Mouse (Mus musculus) inflammation-experienced regulatory T-cells, adult 6 months (primary cell): ENCODE data around the gene Syt6. TPM values are rescaled to one million over a fixed set of nuclear protein-coding genes. Genes with fewer than 3 reads are reported as not detected.

Experiments used
- ATAC-seq: one replicate; pipeline ENCODE4 v1.8.0; 2017
- polyA plus RNA-seq, 3 experiments: library from polyadenylated mRNA; unstranded; fragments of 100-300 nt; shearing (Covaris generic); gene quantifications; one replicate each; pipeline ENCODE4 v1.2.1; 2017

Gene Syt6
- polyA plus RNA-seq, 3 experiments from 2014 or later: not detected

GRCm38 (mm10) chr3:103649716-103650115, 74.7 kb downstream of the Syt6 start:
- ATAC-seq: no peak

DNA sequence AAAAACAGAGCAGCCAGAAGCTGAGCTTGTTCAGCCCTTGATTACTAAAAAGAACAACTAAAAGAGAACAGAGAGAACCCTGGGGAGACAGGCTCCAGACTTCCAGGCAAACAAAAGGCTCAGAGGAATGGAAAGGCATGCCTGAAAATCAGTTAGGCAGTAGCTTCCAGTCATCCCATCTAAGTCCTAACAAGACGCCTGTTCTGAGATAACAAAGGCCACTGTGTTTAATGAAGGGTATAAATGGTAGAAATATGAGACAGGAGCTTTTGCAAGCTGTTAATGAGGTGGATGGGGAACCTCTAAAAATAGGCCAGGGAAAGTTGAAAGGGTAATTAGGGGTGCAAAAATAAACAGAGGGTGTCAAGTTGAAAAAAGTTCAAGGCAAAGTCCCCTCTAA, 75.4 kb downstream of the Syt6 start:
- no peak for ATAC-seq

- ATAC-seq: no peak
These were observed 85.0 kb downstream of the Syt6 start for GRCm38 (mm10) chr3:103660012-103660411.

GRCm38 (mm10) chr3:103661714-103662113, 86.7 kb downstream of the Syt6 start:
- ATAC-seq: no peak

DNA sequence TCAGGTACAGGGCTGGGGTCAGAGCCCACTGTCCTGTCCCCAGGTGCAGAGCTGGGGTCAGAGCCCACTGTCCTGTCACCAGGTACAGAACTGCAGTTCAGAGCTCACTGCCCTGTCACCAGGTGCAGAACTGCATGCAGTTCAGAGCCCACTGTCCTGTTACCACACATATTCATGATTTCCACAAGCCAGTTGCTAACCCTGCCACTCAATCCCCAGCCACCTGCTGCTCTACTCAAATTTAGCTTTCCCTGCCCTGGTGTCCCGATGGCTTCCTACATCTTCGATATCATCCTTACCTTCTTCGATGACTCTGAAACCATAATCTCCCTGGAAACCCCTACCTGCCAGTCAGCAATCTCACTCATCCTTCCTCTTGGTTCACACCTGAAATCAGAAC, 88.4 kb downstream of the Syt6 start:
- ATAC-seq: no peak

- no peak for ATAC-seq
These were observed 97.1 kb downstream of the Syt6 start for GRCm38 (mm10) chr3:103672113-103672512.

DNA sequence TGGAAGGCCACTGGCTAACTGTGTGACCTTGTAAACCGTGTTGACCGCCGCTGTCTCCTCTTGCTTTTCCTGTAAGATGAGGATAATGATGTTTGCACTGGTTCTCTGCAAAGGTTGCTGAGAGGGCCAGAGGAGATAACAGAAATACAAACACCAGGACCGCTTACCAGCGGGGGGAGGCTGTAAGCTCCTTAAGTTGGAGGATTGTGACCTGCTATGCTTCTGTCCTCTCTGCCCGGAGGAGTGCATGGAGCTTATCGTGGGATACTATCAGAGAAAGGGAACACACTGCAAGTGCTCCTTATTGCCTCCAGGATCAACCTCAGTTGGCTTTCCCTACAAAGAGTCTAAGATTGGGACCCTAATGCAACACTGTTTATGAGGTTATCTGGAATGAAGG, 97.7 kb downstream of the Syt6 start:
- no peak for ATAC-seq

DNA sequence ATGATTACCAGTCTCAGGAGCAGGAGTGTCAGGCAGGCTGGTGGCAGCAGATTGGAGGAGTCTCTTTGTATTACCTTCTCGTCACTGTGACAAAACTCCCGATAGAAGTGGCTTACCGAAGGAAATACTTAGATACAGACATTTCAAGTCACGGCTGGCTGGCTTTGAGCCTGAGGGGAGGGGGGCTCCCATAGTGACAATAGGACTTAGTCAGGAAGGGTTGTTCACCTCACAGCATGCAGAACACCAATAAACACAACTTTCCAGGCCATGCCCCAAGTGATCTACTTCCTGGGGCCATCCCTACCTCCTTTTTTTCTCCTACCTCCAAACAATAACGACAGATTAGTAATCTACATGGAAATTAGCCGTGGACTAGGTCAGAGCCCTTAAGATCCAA, 103.8 kb downstream of the Syt6 start:
- no peak for ATAC-seq

DNA sequence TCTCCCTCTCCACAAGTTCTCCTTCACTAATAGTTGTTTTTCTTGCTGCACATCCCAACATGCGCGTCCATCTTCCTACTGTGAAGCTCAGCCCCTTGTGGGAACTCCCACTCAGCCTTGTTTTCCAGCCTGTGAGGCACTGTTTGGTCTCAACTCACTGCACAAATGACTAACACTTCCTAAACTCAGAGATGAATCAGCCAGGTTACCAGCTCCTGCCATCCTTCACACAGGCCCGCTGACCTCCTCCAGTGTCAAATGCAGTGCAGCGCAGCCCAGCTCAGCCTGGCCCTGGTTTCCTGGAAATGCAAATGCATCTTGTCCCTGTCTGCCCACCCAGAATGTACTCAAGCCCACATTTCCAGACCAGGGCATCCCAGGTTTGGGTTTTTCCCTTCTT, 107.4 kb downstream of the Syt6 start:
- ATAC-seq: no peak

DNA sequence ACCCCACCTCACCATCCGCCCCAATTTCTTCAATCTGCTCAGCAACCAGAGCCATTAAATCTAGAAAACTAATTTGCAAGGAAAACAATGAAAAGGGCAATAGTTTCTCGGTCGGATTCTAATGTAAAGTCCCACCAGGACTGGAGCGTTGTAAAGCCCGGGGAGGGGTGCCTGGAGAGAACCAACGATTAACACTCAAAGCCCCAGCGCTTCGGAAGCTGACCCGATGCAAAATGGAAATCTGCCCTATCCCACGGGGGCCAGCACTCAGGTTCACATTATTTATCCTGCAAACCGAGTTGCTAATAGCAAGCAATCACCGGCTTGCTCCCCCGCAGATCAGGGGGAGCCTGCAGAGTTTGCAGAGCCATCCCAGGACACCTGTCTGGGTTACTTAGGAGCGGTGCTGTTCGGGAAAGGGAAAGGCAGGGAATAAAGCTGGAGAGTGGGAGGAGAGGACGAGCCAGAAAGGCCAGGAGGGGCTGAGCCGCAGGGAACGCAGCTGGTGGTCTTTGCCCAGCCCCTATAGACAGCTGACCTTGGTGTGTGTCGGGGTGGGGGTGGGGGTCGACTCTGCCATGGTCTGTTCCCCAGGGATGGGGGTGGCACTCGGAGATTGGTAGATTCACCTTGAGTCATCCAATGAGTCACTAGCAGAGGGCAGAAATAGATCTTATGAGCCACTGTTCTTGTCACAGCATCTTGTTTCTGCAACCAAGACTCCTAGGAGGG, 108.4 kb downstream of the Syt6 start:
- ATAC-seq: no peak

DNA sequence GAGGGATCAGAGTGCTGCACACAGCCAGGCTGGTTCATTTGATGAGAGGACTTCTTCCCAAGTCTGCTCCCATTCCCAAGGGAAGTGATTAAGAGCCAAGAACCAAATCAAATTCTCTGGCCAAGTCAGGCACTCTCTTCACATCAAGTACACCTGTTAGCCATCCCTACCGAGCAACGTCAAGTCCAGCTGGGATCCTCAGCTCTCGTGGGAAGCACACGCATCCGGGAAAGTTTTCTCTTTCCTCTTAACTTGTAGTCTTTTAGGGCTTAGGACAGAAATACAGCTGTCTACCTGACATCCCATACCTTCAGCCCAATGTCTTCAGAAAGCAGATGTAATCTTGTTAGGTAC, 108.9 kb downstream of the Syt6 start:
- no peak for ATAC-seq

GRCm38 (mm10) chr3:103689043-103689442, 114.0 kb downstream of the Syt6 start:
- ATAC-seq: no peak

DNA sequence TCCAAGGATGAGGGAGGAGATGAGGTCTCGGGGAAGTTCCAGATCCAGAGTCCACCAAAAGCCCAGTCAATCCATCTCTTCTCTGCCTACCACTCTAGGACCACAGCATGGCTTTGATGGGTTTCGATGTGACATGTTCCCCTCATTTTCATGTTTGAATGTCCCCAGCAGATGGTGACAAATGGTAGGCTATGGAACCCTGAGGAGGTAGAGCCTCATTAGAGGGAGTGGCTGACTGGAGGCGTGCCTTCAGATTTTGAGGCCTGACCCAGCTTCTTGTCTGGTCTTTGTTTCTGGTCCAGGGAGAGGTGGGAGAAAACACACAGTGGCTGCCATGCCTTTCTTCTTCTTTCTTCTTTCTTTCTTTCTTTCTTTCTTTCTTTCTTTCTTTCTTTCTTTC, 115.5 kb downstream of the Syt6 start:
- ATAC-seq: no peak

Other genes with a start within 250 kb of the Syt6 start
- gene Atg4a-ps, start 70.8 kb downstream of the Syt6 start, polyA plus RNA-seq: 1 to 10 TPM; 1.3 to 3.6 (median 2.6) TPM
- gene Olfml3, start 162.8 kb downstream of the Syt6 start, polyA plus RNA-seq: under 1 TPM; 0.20 to 0.93 (median 0.50) TPM
- gene Gm10964, start 164.1 kb downstream of the Syt6 start, polyA plus RNA-seq: not detected
- gene Hipk1, start 216.3 kb downstream of the Syt6 start, polyA plus RNA-seq: 10 to 100 TPM; 28.8 to 71.0 (median 34.9) TPM
- gene Dclre1b, start 234.2 kb downstream of the Syt6 start, polyA plus RNA-seq: 10 to 100 TPM; 16.5 to 23.8 (median 17.7) TPM
- 10 to 100 TPM; 16.5 to 21.5 (median 16.7) TPM for gene Ap4b1, start 234.3 kb downstream of the Syt6 start, polyA plus RNA-seq
- gene Gm43064, start 234.3 kb downstream of the Syt6 start, polyA plus RNA-seq: under 1 TPM in 2 of 3 experiments, not detected in 1; 0.13 to 0.78 TPM